Mouse (Mus musculus) midbrain, embryonic 15.5 days (tissue): ENCODE results near the gene Pilrb1. TPM values are rescaled to one million over a fixed set of nuclear protein-coding genes. Genes with fewer than 3 reads are reported as not detected.

ENCODE experiments used
- ATAC-seq: fragments of 200-750 bp; cut with Nextera tagmentation; replicated peaks from 2 replicates; pipeline ENCODE4 v1.8.0; 2017; ENCODE audit warnings: moderate TSS enrichment
- H3K27ac ChIP-seq: fragments of 300-500 bp; sonication (generic); 2 replicates; pipeline ENCODE4 v1.5.1; 2015; ENCODE audit warnings: mild to moderate bottlenecking, inconsistent platforms
- H3K27me3 ChIP-seq: fragments of 300-500 bp; sonication (generic); replicated peaks from 2 replicates; pipeline ENCODE4 v1.6.1; 2015; ENCODE audit warnings: inconsistent platforms
- H3K36me3 ChIP-seq: fragments of 300-500 bp; sonication (generic); replicated peaks from 2 replicates; pipeline ENCODE4 v1.6.1; 2015; ENCODE audit warnings: inconsistent platforms
- H3K4me1 ChIP-seq: fragments of 300-500 bp; sonication (generic); 2 replicates; pipeline ENCODE4 v1.6.1; 2015; ENCODE audit warnings: inconsistent platforms
- H3K4me2 ChIP-seq: fragments of 300-500 bp; sonication (generic); 2 replicates; pipeline ENCODE4 v1.6.1; 2015; ENCODE audit warnings: inconsistent platforms, mild to moderate bottlenecking, moderate library complexity
- H3K4me3 ChIP-seq: fragments of 300-500 bp; sonication (generic); 2 replicates; pipeline ENCODE4 v1.5.1; 2015; ENCODE audit warnings: mild to moderate bottlenecking, inconsistent platforms
- H3K9ac ChIP-seq: fragments of 300-500 bp; sonication (generic); 2 replicates; pipeline ENCODE4 v1.6.1; 2015; ENCODE audit warnings: mild to moderate bottlenecking, inconsistent platforms
- H3K9me3 ChIP-seq: fragments of 300-500 bp; sonication (generic); 2 replicates; pipeline ENCODE4 v1.6.1; 2016; ENCODE audit warnings: inconsistent platforms
- WGBS: fragments of 180-500 bp; shearing (Covaris S2); methylation state at CpG from one replicate; pipeline ENCODE4 v1.1.7; 2015; ENCODE audit warnings: mixed read lengths; 5-methylcytosine and 5-hydroxymethylcytosine counted together
- polyA plus RNA-seq: library from polyadenylated mRNA; unstranded; fragments of >200 nt; fragmentation: Nextera tagmentation; extraction: Ambion mirVana; gene quantifications from 2 replicates; pipeline ENCODE4 v1.2.1, GENCODE M21; 2015

The Pilrb1 gene
- polyA plus RNA-seq, 1 experiment from 2014 or later, result not detected

GRCm38 (mm10) chr5:137825030-137825429 is 32.9 kb downstream of the Pilrb1 start:
- Histone ChIP-seq H3K9me3 (no peaks in the 10 kb centered on the region), H3K4me1 (no peaks in the 10 kb centered on the region), H3K4me3 (no peak overlapping the region), H3K36me3 (no peaks in the 10 kb centered on the region), H3K27me3 (no peaks in the 10 kb centered on the region), H3K9ac (no peak overlapping the region), H3K27ac (no peak overlapping the region), H3K4me2 (no peak overlapping the region)
- ATAC-seq, result no peak
- 94% methylated on average over 3 of the region's 3 CpGs for WGBS

GRCm38 (mm10) chr5:137823455-137824045 is 34.4 kb downstream of the Pilrb1 start:
- no peak for ATAC-seq
- Histone ChIP-seq H3K4me2 (no peak overlapping the region), H3K27me3 (no peaks in the 10 kb centered on the region), H3K36me3 (no peaks in the 10 kb centered on the region), H3K9ac (no peak overlapping the region), H3K9me3 (no peaks in the 10 kb centered on the region), H3K4me1 (no peaks in the 10 kb centered on the region), H3K27ac (no peak overlapping the region), H3K4me3 (no peak overlapping the region)
- WGBS, result 89% methylated on average over 6 of the region's 6 CpGs

- H3K4me1 ChIP-seq, result no peaks in the 10 kb centered on the region
- H3K27me3 ChIP-seq, result no peaks in the 10 kb centered on the region
- ATAC-seq, result no peak
- H3K4me2 ChIP-seq, result no peak overlapping the region
- no peak overlapping the region for H3K9ac ChIP-seq
- no peak overlapping the region for H3K27ac ChIP-seq
- no peaks in the 10 kb centered on the region for H3K36me3 ChIP-seq
- H3K9me3 ChIP-seq, result no peaks in the 10 kb centered on the region
- no peak overlapping the region for H3K4me3 ChIP-seq
- 85% methylated on average over 1 of the region's 1 CpGs for WGBS
Observed at GRCm38 (mm10) chr5:137822602-137823001, 35.3 kb downstream of the Pilrb1 start.

GRCm38 (mm10) chr5:137822126-137822525 is 35.8 kb downstream of the Pilrb1 start:
- Histone ChIP-seq H3K4me2 (no peak overlapping the region), H3K9me3 (no peaks in the 10 kb centered on the region), H3K36me3 (no peaks in the 10 kb centered on the region), H3K27me3 (no peaks in the 10 kb centered on the region), H3K27ac (no peak overlapping the region), H3K9ac (no peak overlapping the region), H3K4me1 (no peaks in the 10 kb centered on the region), H3K4me3 (no peak overlapping the region)
- 80% methylated on average over 4 of the region's 4 CpGs for WGBS
- ATAC-seq, result no peak

GRCm38 (mm10) chr5:137817466-137818222 is 40.3 kb downstream of the Pilrb1 start:
- Histone ChIP-seq H3K4me3 (no peak overlapping the region), H3K9me3 (no peaks in the 10 kb centered on the region), H3K36me3 (no peaks in the 10 kb centered on the region), H3K4me2 (no peak overlapping the region), H3K4me1 (no peaks in the 10 kb centered on the region), H3K27me3 (no peaks in the 10 kb centered on the region), H3K9ac (no peak overlapping the region), H3K27ac (no peak overlapping the region)
- ATAC-seq, result no peak
- WGBS, result 73% methylated on average over 4 of the region's 4 CpGs

- H3K9ac ChIP-seq, result no peak overlapping the region
- no peaks in the 10 kb centered on the region for H3K36me3 ChIP-seq
- 88% methylated on average over 5 of the region's 5 CpGs for WGBS
- H3K27ac ChIP-seq, result no peak overlapping the region
- no peaks in the 10 kb centered on the region for H3K4me1 ChIP-seq
- no peaks in the 10 kb centered on the region for H3K9me3 ChIP-seq
- no peaks in the 10 kb centered on the region for H3K27me3 ChIP-seq
- H3K4me2 ChIP-seq, result no peak overlapping the region
- H3K4me3 ChIP-seq, result no peak overlapping the region
- ATAC-seq, result no peak
Observed at GRCm38 (mm10) chr5:137808316-137808715, 49.6 kb downstream of the Pilrb1 start.

GRCm38 (mm10) chr5:137806158-137806557 is 51.7 kb downstream of the Pilrb1 start:
- no peaks in the 10 kb centered on the region for H3K27me3 ChIP-seq
- no peaks in the 10 kb centered on the region for H3K9me3 ChIP-seq
- WGBS, result 80% methylated on average over 1 of the region's 1 CpGs
- no peak overlapping the region for H3K4me2 ChIP-seq
- no peaks in the 10 kb centered on the region for H3K4me1 ChIP-seq
- no peak overlapping the region for H3K4me3 ChIP-seq
- H3K9ac ChIP-seq, result no peak overlapping the region
- no peaks in the 10 kb centered on the region for H3K36me3 ChIP-seq
- no peak for ATAC-seq
- H3K27ac ChIP-seq, result no peak overlapping the region

Other genes with a start within 250 kb of the Pilrb1 start
- gene Pcolce, start 244.3 kb downstream of the Pilrb1 start, polyA plus RNA-seq, result 15.1 and 16.7 TPM in 2 replicates
- gene Fbxo24, start 229.1 kb downstream of the Pilrb1 start, polyA plus RNA-seq, result 0.13 and 0.17 TPM in 2 replicates
- gene Lrch4, start 229.0 kb downstream of the Pilrb1 start, polyA plus RNA-seq, result 18.8 and 19.1 TPM in 2 replicates
- gene Gm20605, start 228.9 kb downstream of the Pilrb1 start, polyA plus RNA-seq, result 11.3 and 11.8 TPM in 2 replicates
- gene Sap25, start 216.8 kb downstream of the Pilrb1 start, polyA plus RNA-seq, result 4.8 and 6.8 TPM in 2 replicates
- 0.09 and 0.17 TPM in 2 replicates for gene Irs3, start 212.4 kb downstream of the Pilrb1 start, polyA plus RNA-seq
- 17.0 and 18.3 TPM in 2 replicates for gene Agfg2, start 173.4 kb downstream of the Pilrb1 start, polyA plus RNA-seq
- gene Nyap1, start 116.5 kb downstream of the Pilrb1 start, polyA plus RNA-seq, result 58.6 and 61.2 TPM in 2 replicates
- 58.0 and 59.8 TPM in 2 replicates for gene Tsc22d4, start 112.4 kb downstream of the Pilrb1 start, polyA plus RNA-seq
- 37.3 and 45.0 TPM in 2 replicates for gene Ppp1r35, start 79.3 kb downstream of the Pilrb1 start, polyA plus RNA-seq
- 10.7 and 10.8 TPM in 2 replicates for gene Mepce, start 70.5 kb downstream of the Pilrb1 start, polyA plus RNA-seq
- gene Zcwpw1, start 70.3 kb downstream of the Pilrb1 start, polyA plus RNA-seq, result 10.5 and 11.9 TPM in 2 replicates
- gene Pilra, start 21.8 kb downstream of the Pilrb1 start, polyA plus RNA-seq, result 0.17 TPM in 1 of 2 replicates, not detected in the other
- not detected in 2 replicates for gene Pilrb2, start 13.7 kb upstream of the Pilrb1 start, polyA plus RNA-seq
- not detected in 2 replicates for gene Cyp3a13, start 63.5 kb upstream of the Pilrb1 start, polyA plus RNA-seq
- gene Gjc3, start 105.0 kb upstream of the Pilrb1 start, polyA plus RNA-seq, result 0.31 and 0.43 TPM in 2 replicates
- not detected in 2 replicates for gene Azgp1, start 123.4 kb upstream of the Pilrb1 start, polyA plus RNA-seq
- gene Smok3a, start 163.2 kb upstream of the Pilrb1 start, polyA plus RNA-seq, result not detected in 2 replicates
- gene Smok3b, start 163.3 kb upstream of the Pilrb1 start, polyA plus RNA-seq, result not detected in 2 replicates
- not detected in 2 replicates for gene Smok3c, start 195.1 kb upstream of the Pilrb1 start, polyA plus RNA-seq
- 24.5 and 25.8 TPM in 2 replicates for gene Zkscan1, start 227.0 kb upstream of the Pilrb1 start, polyA plus RNA-seq